Mouse (Mus musculus): ENCODE measurements at regions not wholly inside any gene's neighbourhood (a gene's known extent, or its start where the extent isn't known, plus 50 kb on each side); places are given as distances from the start of the nearest gene placed in this dataset.

DNA sequence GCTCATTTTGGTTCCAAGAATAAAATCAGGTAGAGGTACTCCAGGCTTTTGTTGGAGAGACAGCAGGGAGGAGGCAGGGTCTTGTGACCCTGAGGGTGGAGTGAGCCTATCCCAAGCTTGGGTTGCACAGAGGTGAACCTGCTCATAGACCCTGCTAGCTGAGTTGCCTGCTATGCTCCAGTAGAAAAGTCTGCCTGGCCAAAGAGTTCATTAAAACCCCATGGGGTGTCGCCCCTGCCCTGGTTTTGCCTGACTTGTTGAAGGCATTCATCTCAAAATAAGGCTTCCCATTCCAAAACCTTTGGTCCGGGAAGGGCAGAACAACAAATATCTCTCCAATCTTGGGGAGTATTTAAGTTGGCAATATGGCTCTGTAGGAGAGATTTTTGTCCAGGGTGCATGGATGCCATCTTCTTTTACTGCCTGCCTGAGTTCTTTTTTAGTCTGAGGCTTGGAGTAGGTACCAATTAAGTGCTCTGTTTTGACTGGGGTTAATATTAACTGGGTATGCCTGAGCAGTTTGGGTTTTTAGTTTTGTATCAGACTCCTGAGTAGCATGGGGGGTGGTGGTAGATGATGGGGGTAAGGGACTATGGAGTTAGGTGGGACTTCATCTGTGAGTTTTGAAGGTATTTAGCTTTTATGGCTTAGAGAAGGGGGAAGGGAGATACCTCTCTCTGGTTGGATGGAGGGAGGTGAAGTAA, 120.8 kb upstream of the Tmem164 start:
- TF ChIP-seq GATA1 (IDR thresholded peaks at IDR 0.05; ENCODE audit: borderline replicate concordance, low read length): no peak
- no peak for TF ChIP-seq FLI1 (IDR thresholded peaks at IDR 0.05; ENCODE audit: low read length)

Measured in megakaryocyte, embryonic 14.5 days (primary cell).